Mouse (Mus musculus): ENCODE data around the gene Phc1.
"Not testable (repeated sequence)": the region's sequence is repeated elsewhere in the genome, so short reads cannot be mapped to it uniquely, and the experiment has no call there.

The Phc1 gene

DNA sequence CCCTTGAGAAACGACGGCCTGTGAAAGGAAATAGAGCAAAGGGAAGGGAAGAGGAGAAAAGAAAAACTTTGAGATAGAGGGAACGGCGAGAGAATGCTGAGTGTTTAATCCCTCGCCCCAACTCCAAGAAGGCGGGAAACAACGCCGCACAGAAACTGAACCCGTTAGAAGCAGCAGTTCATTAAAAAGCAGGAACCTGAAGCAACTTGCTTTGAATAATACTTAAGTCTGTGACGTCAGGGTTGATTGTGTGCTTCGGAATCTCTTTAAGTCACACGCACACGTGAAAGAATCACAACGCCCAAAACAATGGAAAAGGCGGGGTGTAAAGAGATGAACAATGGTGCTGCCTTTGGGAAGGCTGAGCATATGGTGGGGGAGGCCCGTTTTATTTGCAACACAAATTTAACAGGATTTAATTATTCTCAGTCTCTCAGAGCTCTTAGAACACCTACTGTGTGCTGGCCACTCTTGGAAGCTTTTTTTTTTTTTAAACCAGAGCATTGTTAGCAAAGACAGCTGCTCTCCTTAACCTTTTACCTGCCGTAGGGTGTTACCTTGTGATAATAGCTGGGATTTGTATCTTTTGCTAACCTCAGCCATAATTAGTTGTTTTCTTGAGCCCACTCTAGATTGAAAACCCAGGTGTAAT, at the start of gene Phc1:
Gene Phc1, minus strand, starts transcription at position 213 of the 652 bp plus-strand sequence.
- DNase-seq (ENCODE audit: low spot score in 2 of 2), result no peak

DNA sequence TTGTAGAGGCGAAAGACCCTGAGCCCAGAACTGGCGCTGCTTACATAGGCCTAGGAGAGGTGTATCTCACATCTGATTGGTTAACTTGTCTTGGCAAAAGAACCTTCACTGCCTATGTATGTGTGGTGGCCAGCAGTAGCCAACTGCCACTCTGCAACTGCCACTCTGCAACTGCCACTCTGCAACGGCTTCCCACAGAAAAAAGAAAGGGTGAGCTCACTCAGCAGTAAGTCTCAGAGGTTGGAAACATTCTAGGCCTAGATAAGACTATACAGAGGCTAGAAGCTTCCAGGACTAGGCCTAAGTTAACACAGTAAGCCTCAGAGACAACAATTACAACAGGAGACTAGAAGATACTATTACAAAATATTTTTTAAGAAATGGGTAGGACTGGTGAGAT, 49.6 kb upstream of the Phc1 start:
- not testable (repeated sequence) for DNase-seq (ENCODE audit: low spot score in 2 of 2)

DNA sequence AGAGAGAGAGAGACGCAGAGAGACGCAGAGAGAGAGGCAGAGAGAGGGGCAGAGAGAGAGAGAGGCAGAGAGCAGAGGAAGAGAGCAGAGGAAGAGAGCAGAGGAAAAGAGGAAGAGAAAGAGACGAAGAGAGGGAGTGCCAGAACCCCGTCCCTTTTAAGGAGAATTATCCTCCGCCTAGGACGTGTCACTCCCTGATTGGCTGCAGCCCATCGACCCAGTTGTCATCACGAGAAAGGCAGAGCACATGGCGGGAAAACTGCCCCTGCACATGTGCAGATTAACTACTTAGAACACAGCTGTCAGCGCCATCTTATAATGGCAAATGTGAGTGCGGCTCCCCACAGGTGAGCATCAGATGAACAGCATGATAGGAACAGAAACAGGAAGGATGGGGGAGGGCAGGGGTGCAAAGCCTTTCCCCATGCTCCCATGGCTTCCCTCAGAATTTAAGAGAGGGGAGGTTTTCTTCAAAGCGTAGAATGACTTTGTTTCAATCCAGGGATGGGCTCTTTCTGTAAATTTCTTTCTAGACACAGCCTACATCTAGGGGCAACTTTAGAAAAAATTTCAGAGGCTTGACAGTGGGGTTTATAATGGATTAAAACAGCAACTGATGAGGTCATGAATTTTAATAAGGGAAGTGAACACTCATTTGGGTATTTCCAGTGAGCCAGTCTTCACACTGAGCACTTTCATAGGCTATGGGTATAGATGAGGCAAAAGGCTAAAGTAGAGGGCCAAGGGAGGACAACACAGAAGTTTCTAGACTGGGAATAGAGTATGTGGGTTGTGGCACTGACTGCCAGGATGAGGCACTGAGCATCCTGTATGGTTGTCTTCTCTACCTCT, 47.0 kb upstream of the Phc1 start:
- DNase-seq (ENCODE audit: low spot score in 2 of 2), result not testable (repeated sequence)

DNA sequence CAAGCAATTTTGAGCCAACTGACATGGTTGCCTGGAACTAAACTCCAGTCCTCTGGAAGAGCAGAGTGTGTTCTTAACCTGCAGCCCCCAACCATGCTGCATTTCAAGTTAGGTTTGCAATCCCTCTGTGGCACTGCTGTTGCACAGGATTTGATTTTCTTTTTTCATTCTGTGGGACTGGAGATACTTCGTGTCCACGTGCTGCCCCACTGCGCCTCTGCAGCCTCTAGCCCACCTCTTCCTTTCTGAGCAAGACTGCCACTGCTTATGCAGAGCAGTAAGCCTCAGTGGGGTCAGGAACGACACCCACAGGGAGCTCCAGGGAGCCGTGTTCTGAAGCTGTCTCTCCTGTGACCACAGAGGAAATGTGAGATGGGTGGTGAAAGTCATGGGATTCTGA, 45.4 kb upstream of the Phc1 start:
- no peak for DNase-seq (ENCODE audit: low spot score in 2 of 2)

DNA sequence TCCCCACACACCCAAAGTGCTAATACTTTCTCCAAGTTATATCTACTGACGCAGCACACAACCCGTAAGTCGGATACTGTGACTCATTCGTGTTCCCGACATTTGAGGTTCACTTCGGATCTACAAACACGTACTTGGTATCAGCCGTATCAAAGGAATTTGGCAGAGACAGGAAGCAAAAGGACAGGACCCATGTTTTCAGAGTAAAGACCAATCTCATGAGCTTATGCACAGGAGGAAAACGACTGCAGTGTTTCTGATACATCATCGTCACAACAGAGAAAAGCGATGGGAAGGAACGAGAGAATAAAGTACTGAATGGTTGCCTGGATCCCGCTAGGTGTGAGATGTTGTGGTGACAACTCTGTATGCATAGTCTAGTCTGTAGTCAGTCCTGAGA, 44.5 kb upstream of the Phc1 start:
- DNase-seq (ENCODE audit: low spot score in 2 of 2), result no peak

DNA sequence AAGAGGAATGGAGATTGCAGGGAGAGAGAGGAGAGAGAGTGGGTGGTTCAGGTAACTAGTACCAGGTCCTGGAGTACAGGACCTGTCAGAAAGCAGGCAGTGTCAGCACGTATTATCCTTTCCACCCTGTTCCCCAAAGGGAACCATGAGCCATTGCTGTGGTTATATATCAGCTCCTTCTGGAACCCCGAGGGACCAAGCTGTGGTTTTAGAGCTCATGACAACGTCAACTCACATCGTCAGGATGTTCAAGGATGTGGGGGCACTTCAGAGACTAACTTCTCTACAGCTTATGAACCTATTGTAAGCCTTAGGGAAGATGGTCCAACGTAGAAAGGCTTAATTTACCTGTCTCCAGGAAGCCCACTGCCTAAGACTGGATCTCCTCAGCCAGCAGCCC, 42.9 kb upstream of the Phc1 start:
- DNase-seq (ENCODE audit: low spot score in 2 of 2), result no peak

DNA sequence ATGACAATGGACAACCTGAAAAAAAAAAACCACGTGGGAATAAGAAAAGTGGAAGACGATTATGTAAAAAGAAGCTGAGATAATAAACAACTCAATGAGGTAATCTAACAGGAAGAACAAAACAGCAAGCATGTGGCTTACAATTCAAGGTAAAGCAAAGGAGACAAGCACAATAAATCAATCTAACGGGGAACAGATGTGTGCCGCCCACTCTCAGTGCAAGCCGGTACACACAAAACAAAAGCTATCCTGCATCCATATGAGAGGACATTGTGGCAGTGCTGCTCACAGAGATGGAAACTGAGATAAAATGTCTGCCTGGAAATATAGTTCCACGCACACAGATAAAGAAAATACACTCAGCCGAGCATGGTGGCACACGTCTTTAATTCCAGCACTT, 41.7 kb upstream of the Phc1 start:
- DNase-seq (ENCODE audit: low spot score in 2 of 2), result no peak

DNA sequence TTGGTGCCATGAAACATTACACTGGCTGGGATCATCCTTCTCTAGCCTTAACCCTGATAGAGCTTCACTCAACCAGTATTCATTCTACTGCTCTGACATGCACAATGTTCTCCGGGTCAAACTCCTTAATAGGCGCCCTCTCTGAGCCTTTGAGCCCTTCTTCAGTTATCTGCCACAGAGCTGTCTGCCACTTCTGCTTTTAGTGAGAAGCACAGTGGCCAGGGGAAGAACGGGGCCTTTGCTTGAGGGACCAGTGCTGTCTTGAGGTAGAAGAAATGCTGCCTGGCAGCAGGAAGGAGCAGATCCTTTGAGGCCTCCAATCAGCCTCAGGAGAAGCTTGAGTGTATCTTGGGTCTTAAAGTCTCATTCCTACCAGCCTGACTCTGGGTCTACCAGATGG, 27.9 kb upstream of the Phc1 start:
- no peak for DNase-seq (ENCODE audit: low spot score in 2 of 2)

DNA sequence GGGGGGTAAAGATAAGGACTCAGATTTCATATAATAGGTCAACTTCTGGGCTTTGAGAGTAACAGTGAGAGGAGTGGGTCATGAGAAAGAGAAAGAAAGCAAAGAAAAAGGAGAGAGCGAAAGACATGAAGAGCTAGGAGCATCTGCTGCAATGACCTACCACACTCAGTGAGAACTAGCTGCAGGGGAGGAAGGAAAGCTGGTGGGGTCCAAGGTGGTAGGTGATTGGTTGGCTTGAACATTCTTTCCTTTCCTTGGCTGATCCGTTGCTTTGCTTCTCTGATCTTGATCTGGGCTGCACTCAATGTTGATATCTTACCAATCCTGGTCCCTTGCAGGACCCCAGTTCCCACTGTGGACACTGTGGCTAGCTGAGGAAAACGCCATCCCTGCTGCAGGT, 26.6 kb upstream of the Phc1 start:
- no peak for DNase-seq (ENCODE audit: low spot score in 2 of 2)

DNA sequence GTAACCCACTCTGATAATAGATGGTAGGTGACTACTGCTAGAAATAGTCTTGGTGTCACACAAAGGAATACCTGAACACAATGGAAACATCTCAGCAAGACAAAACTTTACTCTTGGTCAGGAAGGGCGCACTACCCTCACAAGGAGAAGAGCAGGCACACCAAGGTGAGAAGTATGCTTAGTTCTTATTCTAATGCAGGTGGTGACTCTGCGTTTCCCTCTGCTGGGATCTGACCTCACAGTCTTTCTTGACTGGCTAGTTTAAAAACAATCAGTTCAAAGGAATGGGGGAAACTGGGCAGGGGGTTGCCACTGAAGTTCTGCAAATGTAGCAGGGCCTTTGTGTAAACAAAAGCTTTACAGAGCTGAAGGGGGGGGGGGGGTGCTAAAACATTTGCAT, 25.9 kb upstream of the Phc1 start:
- no peak for DNase-seq (ENCODE audit: low spot score in 2 of 2)

DNA sequence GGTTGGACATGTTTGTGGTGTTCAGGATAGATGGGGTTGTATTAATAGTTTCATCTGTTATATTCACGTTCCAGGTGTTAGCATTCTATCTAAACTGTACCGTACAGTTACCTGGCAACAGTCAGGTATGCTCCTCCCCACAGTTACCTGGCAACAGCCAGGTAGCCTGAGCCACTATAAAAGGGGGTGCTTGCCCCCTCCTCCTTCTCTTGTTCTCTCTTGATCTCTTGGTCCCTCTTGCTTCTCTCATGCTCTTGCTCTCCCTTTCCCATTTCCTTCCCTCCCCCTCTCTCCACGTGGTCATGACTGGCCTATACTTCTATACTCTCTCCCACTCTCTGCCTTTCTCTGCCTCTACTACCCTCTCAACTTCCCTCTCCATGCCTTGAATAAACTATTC, 25.3 kb upstream of the Phc1 start:
- DNase-seq (ENCODE audit: low spot score in 2 of 2), result no peak

DNA sequence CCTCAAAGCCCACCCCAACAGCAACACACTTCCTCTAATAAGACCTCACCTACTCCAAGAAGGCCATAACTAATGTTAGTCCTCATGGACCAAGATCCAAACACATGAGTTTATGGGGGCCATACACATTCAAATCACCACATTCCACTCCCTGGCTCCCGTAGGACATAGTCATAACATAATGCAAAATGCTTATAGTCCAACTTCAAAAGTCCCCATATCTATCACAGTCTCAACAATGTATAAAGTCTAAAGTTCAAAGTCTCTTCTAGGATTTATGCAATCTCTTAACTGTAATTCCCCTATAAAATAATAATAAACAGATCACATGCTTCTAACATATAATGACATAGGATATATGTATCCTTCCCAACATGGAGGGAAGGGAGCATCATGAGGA, 16.7 kb upstream of the Phc1 start:
- no peak for DNase-seq (ENCODE audit: low spot score in 2 of 2)

DNA sequence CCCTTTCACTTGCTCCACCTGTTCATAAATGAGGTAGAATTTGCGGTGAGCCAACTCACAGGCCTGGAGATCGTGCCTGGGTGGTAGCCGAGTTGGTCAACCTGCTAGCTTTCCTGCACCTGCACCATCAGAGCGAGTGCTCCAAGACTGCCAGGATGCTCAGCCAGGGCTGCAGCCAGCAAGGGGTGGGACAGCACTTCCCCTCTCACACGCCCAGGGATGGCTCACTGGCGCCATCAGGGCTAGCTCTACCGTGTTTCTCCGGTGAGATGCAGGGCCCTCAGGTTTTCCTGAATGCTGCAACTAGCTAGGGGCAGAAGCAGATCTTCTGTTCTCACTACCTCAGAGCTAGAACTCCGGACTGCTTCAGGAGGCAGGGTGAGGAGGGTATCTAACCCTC, 15.5 kb upstream of the Phc1 start:
- DNase-seq (ENCODE audit: low spot score in 2 of 2), result no peak

DNA sequence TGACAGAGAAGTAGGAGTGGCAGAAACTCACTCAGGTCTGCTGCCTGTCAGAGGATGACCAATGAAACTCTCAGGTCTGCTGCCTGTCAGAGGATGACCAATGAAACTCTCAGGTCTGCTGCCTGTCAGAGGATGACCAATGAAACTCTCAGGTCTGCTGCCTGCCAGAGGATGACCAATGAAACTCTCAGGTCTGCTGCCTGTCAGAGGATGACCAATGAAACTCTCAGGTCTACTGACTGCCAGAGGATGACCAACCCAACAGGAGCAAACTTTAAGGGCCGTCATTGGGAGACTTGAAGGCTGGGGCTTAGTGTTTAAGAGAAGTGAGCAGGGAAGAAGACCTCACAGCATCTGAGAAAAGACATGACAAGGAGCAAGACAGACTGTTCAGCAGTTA, 7.0 kb upstream of the Phc1 start:
- DNase-seq (ENCODE audit: low spot score in 2 of 2), result not testable (repeated sequence)

DNA sequence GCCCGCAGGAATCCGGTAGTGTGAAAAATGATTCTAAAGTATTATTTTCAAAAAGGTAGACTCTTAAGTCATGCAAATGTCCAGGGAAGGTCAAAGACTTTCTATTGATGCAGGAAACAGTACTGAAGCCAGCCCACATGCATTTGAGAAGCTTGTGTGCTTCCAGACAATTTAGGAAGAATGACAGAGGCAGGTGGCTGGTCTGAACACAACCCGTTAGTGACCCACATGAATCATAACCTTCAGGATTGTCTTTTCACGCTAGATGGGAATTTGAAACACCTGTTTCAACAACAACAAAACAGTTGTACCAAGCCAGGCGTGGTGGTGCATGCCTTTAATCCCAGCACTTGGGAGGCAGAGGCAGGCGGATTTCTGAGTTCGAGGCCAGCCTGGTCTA, 6.0 kb upstream of the Phc1 start:
- DNase-seq (ENCODE audit: low spot score in 2 of 2), result no peak

DNA sequence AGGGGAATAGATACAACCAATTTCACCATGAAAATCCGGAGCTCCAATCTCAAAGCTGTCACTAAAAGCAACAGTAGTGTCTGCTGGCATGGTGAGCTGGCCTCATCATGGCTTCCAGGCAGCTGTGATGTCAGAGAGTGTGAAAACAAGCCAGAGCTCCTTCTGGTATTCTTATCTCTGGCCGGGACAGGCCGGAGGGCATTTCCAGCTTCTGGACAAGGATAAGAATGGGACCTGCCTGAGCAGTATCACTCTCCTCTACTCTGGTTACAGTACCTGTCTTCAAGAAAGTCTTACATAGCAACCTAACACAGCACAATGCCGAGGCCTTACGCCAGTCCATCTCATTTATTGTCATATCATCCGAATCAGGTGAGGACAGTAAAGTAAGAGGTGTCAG, 5.4 kb upstream of the Phc1 start:
- no peak for DNase-seq (ENCODE audit: low spot score in 2 of 2)

DNA sequence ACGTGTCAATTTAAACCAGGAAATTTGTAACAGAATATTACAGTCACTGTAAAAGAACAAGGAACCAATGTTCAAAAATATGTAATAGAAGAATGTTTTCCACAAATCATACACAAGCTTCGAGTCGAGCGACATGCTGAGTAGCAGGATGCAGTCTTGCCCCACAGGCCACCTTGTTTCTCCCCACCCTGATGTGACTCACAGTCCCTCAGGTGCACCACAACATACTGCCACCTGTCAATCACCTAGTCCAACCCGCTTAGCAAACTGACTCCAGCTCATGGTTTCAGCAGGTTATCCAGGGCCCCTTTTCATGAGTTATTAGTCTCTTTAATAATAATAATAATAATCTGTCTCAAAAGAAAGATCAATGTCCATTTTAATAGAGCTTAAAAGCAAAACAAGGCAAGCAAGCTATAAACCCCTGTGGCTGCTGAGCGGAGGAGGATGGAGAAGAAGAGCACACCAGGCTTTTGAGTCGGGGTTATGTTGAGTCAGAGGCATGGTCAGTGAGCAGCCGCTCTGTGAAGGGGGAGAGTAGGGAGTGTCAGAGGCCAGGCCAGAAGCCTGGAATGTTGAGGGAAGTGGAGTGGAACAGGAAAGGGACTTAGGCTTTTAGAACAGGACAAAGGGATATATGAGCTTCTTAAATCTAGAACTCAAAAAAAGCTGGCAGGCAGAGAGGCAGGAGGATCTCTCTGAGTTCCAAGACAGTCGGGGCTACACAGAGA, 4.2 kb upstream of the Phc1 start:
- no peak for DNase-seq (ENCODE audit: low spot score in 2 of 2)

DNA sequence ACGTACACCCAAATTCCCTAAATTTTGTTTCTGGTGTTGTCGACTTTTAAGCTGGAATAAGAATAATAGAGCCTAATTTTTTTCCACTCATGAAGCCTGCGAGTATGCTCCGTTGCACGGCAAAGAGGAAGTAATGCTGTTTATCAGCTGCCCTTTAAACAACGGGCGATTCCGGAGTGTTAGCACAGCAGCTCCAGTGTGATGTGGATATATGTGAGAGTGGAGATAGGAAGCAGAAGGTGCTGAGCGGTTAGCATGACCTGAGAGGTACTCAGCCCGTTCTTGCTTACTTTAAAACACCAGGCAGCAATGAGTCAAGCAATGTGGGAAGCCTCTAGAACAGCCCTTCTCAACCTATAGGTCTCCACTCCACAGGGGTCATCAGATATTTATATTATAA, 3.4 kb upstream of the Phc1 start:
- no peak for DNase-seq (ENCODE audit: low spot score in 2 of 2)

DNA sequence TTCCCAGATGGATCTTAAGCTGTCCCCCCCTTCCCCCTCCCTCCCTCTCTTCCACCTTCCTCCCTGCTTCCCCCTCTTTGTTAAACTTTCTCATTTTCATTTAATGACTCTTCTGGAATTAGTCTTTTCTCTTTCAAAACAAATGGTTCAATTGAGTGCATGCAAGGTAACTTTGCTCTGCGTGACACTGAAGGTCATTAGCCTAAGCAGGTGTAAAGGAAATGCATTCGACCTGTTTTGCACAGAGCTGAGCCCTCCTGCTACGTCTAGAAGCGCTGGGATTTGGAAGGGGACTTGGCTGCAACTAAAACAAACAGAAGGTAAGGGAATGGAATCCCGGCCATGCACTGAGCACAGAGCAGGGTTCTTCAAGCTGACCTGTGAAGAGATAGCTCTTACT, 1.8 kb upstream of the Phc1 start:
- DNase-seq (ENCODE audit: low spot score in 2 of 2), result no peak

DNA sequence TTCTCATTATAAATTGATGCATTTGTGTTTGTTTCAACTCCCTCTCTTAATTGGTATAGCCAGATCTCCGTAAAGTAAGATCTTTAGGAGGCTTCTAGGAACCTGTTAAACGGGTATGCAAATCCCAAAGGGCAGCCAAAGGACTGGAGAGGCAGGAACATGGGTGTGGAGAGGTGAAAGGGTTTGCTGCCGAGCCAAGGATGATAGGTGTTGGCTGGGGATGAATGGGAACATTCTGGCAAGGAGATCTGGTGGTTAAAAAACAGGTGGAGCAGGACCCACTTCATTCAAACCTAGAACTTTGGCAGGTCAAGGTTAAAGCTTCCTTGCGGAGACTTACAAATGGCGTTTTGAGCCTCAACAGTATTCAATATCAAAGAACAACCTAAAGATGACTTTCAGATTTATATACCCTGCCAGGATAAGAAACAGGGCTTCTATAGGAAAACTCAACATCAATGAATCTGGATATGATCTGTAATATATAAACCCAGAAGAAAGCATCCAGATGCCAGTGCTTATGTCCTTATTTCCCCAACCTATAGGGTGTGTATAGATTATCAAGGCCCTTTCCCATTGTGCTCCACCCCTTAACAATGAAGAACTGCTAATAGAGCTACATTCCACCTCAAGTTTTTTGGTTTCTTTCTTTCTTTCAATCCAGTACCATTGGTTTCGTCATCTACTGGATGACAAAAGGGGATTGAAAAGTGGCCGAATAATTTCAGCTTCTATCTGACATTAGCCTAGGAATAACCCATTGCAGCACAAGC, 863 bp upstream of the Phc1 start:
- DNase-seq (ENCODE audit: low spot score in 2 of 2), result no peak

DNA sequence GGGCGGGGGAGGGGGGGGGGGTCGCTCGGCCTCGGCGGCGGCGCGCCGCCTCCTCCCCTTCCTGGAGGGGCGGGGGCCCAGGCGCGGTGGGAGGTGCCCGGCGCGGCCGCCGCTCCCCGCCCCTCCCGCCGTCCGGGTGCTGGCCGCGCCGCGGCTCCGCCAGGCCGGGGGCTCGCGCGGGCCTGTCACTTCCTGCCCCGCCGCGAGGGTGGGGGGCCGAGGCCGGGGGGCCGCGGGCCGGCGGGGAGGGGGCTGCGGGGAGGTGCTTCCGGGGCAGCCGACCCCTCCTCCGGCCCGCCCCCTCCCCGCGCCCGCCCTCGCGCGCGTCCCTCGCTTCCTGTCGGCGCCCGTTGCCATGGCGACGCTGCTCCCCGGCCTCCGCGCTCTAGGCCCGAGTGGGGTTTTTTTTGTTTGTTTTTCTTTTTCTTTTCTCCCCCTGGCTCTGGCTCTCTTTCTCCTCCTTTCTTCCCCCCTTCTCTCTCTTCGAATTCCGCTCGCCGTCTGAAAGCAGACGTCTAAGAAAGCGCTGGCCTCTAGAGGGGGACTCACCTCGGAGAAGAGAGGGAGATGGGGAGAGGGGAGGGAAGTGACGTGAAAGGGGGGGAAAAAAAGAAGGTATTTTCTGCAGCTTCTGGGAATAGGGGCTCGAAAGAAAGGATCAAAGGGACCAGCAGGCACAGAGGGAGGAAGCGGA, 566 bp downstream of the Phc1 start:
- peak; percentile 71 to 75 for DNase-seq (ENCODE audit: low spot score in 2 of 2)
